Mouse (Mus musculus): ENCODE measurements around the gene Chek2. TPM values are rescaled to one million over a fixed set of nuclear protein-coding genes. Genes with fewer than 3 reads are reported as not detected.
A peak's percentile ranks its signal among the peaks of the same experiment; 100 is the strongest.

Chek2 gene
- polyA plus RNA-seq, 1 experiment from 2014 or later, result 28.5 TPM

- H3K4me2 ChIP-seq, result no peak overlapping the region
- no peak for ATAC-seq (ENCODE audit: insufficient number of reproducible peaks, insufficient read depth, low FRiP score, low TSS enrichment, low read depth)
- peaks cover 21% of the 10 kb centered on the region for H3K4me1 ChIP-seq
- H3K36me3 ChIP-seq, result peaks cover 37% of the 10 kb centered on the region
- H3K9me3 ChIP-seq, result no peaks in the 10 kb centered on the region
- no peaks in the 10 kb centered on the region for H3K27me3 ChIP-seq
- H3K4me3 ChIP-seq, result peak overlapping the region; percentile 77; the same call in 1 of the 2 replicates
- H3K9ac ChIP-seq, result no peak overlapping the region
- 90% methylated on average over 14 of the region's 14 CpGs for WGBS
- no peak overlapping the region for H3K27ac ChIP-seq
These were observed 1.5 kb downstream of the Chek2 start for GRCm38 (mm10) chr5:110841046-110841862.

DNA sequence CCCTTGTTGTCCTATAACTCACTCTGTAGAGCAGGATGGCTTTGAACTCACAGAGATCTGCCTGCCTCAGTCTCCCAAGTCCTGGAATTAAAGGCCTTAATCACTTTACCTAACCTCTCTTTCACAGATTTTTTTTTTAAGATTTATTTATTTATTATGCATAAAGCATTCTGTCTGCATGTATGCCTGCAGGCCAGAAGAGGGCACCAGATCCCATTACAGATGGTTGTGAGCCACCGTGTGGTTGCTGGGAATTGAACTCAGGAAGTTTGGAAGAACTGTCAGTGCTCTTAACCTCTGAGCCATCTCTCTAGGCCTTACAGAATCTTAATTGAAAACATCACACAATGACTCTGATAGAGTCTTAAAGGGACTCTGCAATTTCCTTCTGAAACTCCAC is 13.2 kb downstream of the Chek2 start:
- no peaks in the 10 kb centered on the region for H3K9me3 ChIP-seq
- H3K9ac ChIP-seq, result no peak overlapping the region
- no peak for ATAC-seq (ENCODE audit: insufficient number of reproducible peaks, insufficient read depth, low FRiP score, low TSS enrichment, low read depth)
- WGBS, result 81% methylated on average over 1 of the region's 1 CpGs
- peaks cover 24% of the 10 kb centered on the region for H3K36me3 ChIP-seq
- no peak overlapping the region for H3K27ac ChIP-seq
- peaks cover 9% of the 10 kb centered on the region; the same call in 1 of the 2 replicates for H3K4me1 ChIP-seq
- H3K27me3 ChIP-seq, result no peaks in the 10 kb centered on the region
- no peak overlapping the region for H3K4me3 ChIP-seq
- no peak overlapping the region for H3K4me2 ChIP-seq

GRCm38 (mm10) chr5:110857091-110857490 is 17.3 kb downstream of the Chek2 start:
- H3K27me3 ChIP-seq, result no peaks in the 10 kb centered on the region
- no peaks in the 10 kb centered on the region for H3K9me3 ChIP-seq
- H3K9ac ChIP-seq, result no peak overlapping the region
- H3K36me3 ChIP-seq, result peaks cover 28% of the 10 kb centered on the region
- no peak overlapping the region for H3K4me3 ChIP-seq
- ATAC-seq (ENCODE audit: insufficient number of reproducible peaks, insufficient read depth, low FRiP score, low TSS enrichment, low read depth), result no peak
- peaks cover 19% of the 10 kb centered on the region for H3K4me1 ChIP-seq
- 0 out of 2 replicates have a peak overlapping the region, but pooled peaks have one; percentile 17 for H3K27ac ChIP-seq
- WGBS, result 26% methylated on average over 5 of the region's 5 CpGs
- no peak overlapping the region for H3K4me2 ChIP-seq

DNA sequence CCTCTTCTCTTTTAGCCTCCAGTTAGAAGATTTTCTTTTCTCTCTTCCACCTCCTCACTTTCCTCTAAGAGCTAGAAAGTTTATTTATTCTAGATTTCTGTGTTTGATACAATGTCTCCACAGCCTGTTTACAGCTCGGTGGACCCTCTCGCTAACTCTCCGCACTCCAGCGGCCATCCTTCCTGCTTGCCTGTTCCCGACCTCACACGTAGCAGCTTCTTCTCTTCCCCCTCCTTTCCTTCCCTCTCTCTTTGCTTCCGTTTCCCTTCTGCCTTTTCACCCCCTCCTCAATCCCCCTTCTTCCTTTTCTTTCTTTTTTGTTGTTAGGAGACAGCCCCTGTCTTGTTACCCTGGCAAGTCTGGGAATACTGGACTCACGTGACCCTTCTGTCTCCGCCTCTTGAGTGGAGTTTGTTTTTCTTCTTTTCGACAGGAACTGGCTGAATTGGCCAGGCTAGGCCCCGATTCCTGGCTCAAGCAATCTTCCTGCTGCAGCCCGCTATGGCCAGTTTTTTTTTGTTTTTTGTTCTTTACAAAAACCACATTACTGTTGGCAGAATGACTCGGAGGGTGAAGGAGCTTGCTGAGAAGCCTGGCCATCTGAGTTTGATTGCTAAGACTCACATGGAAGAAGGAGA is 19.4 kb downstream of the Chek2 start:
- WGBS, result 46% methylated on average over 13 of the region's 13 CpGs
- Histone ChIP-seq H3K27ac (peak overlapping the region; percentile 77), H3K36me3 (peaks cover 40% of the 10 kb centered on the region), H3K4me1 (peaks cover 12% of the 10 kb centered on the region), H3K27me3 (no peaks in the 10 kb centered on the region), H3K9ac (0 out of 2 replicates have a peak overlapping the region, but pooled peaks have one; percentile 6), H3K9me3 (no peaks in the 10 kb centered on the region), H3K4me2 (peak overlapping the region; percentile 30), H3K4me3 (peak overlapping the region; percentile 4; the same call in 1 of the 2 replicates)
- no peak for ATAC-seq (ENCODE audit: insufficient number of reproducible peaks, insufficient read depth, low FRiP score, low TSS enrichment, low read depth)

- WGBS, result 86% methylated on average over 5 of the region's 5 CpGs
- no peak overlapping the region for H3K27ac ChIP-seq
- no peak overlapping the region for H3K4me3 ChIP-seq
- peaks cover 40% of the 10 kb centered on the region for H3K36me3 ChIP-seq
- H3K9me3 ChIP-seq, result no peaks in the 10 kb centered on the region
- ATAC-seq (ENCODE audit: insufficient number of reproducible peaks, insufficient read depth, low FRiP score, low TSS enrichment, low read depth), result no peak
- H3K4me2 ChIP-seq, result no peak overlapping the region
- peaks cover 11% of the 10 kb centered on the region for H3K4me1 ChIP-seq
- no peaks in the 10 kb centered on the region for H3K27me3 ChIP-seq
- H3K9ac ChIP-seq, result no peak overlapping the region
These were observed 20.7 kb downstream of the Chek2 start for GRCm38 (mm10) chr5:110860445-110860844.

- WGBS, result 84% methylated on average over 4 of the region's 4 CpGs
- H3K4me2 ChIP-seq, result no peak overlapping the region
- H3K9ac ChIP-seq, result no peak overlapping the region
- no peak for ATAC-seq (ENCODE audit: insufficient number of reproducible peaks, insufficient read depth, low FRiP score, low TSS enrichment, low read depth)
- peaks cover 24% of the 10 kb centered on the region for H3K36me3 ChIP-seq
- H3K27me3 ChIP-seq, result no peaks in the 10 kb centered on the region
- no peak overlapping the region for H3K27ac ChIP-seq
- 0 out of 2 replicates have a peak, but pooled peaks cover 3% of the 10 kb centered on the region for H3K4me1 ChIP-seq
- no peak overlapping the region for H3K4me3 ChIP-seq
- H3K9me3 ChIP-seq, result no peaks in the 10 kb centered on the region
These were observed 28.7 kb downstream of the Chek2 start for GRCm38 (mm10) chr5:110868460-110868859.

DNA sequence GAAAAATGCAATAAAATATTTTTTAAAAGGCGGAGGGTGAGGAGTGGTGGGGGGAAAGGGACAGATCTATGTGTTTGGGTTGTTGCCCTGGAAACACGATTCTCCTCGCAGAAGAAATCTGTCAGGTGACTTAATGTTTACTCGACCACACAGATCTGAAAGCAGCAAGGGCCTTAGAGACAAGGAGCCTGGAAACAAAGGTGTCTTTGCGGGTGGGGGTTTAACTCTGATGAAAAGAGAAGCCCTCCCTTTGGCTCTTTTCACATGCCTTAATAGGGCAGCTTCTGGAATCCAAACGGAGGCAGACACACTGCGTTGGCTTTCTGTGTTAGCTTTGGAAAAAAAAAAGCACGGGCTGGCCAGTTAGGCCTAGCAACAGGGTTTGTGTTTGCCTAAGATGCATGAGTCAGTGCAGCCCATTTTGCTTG is 29.5 kb downstream of the Chek2 start:
- H3K4me1 ChIP-seq, result 0 out of 2 replicates have a peak, but pooled peaks cover 3% of the 10 kb centered on the region
- H3K9ac ChIP-seq, result no peak overlapping the region
- WGBS, result 62% methylated on average over 8 of the region's 8 CpGs
- no peaks in the 10 kb centered on the region for H3K27me3 ChIP-seq
- H3K9me3 ChIP-seq, result no peaks in the 10 kb centered on the region
- no peak overlapping the region for H3K27ac ChIP-seq
- no peak for ATAC-seq (ENCODE audit: insufficient number of reproducible peaks, insufficient read depth, low FRiP score, low TSS enrichment, low read depth)
- H3K36me3 ChIP-seq, result peaks cover 22% of the 10 kb centered on the region
- no peak overlapping the region for H3K4me3 ChIP-seq
- no peak overlapping the region for H3K4me2 ChIP-seq

GRCm38 (mm10) chr5:110873160-110873559 is 33.4 kb downstream of the Chek2 start:
- WGBS, result 90% methylated on average over 6 of the region's 6 CpGs
- H3K9me3 ChIP-seq, result no peaks in the 10 kb centered on the region

DNA sequence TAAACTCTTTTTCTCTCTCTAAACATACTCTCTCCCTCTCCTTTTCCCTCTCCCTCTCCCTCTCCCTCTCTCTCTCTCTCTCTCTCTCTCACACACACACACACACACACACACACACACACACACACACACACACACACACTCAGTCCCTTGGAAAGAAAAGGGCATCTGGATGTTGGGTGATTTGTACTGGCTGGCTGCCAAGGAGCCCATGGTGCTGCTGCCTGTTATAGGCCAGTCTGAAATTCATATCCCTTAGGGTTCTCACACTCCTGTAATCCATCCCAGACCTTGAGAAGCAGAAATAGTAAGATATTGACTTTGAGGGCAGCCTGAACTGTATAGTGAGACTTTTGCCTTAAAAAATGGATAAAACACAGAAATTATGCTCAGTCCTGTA is 34.9 kb downstream of the Chek2 start:
- no peak overlapping the region for H3K4me2 ChIP-seq
- peaks cover 13% of the 10 kb centered on the region for H3K36me3 ChIP-seq
- no peak overlapping the region for H3K4me3 ChIP-seq
- H3K27ac ChIP-seq, result peak overlapping the region; percentile 73; the same call in 1 of the 2 replicates
- no peaks in the 10 kb centered on the region for H3K27me3 ChIP-seq
- H3K9me3 ChIP-seq, result no peaks in the 10 kb centered on the region
- no peak overlapping the region for H3K9ac ChIP-seq
- ATAC-seq (ENCODE audit: insufficient number of reproducible peaks, insufficient read depth, low FRiP score, low TSS enrichment, low read depth), result peak; percentile 68; the same call in 1 of the 2 replicates
- H3K4me1 ChIP-seq, result peaks cover 17% of the 10 kb centered on the region

More at GRCm38 (mm10) chr5:110873160-110873559, 33.4 kb downstream of the Chek2 start:
- no peaks in the 10 kb centered on the region for H3K27me3 ChIP-seq
- no peak overlapping the region for H3K27ac ChIP-seq
- no peak overlapping the region for H3K9ac ChIP-seq
- H3K4me2 ChIP-seq, result no peak overlapping the region
- ATAC-seq (ENCODE audit: insufficient number of reproducible peaks, insufficient read depth, low FRiP score, low TSS enrichment, low read depth), result no peak
- H3K4me1 ChIP-seq, result peaks cover 17% of the 10 kb centered on the region
- H3K4me3 ChIP-seq, result no peak overlapping the region
- H3K36me3 ChIP-seq, result peaks cover 14% of the 10 kb centered on the region

GRCm38 (mm10) chr5:110875286-110875685 is 35.5 kb downstream of the Chek2 start:
- Histone ChIP-seq H3K4me2 (no peak overlapping the region), H3K9ac (no peak overlapping the region; the same call in 1 of the 2 replicates), H3K9me3 (no peaks in the 10 kb centered on the region), H3K36me3 (peaks cover 8% of the 10 kb centered on the region; the same call in 1 of the 2 replicates), H3K27me3 (no peaks in the 10 kb centered on the region), H3K4me3 (no peak overlapping the region), H3K4me1 (peaks cover 18% of the 10 kb centered on the region), H3K27ac (peak overlapping the region; percentile 73)
- ATAC-seq (ENCODE audit: insufficient number of reproducible peaks, insufficient read depth, low FRiP score, low TSS enrichment, low read depth), result 0 out of 2 replicates have a peak, but pooled peaks have one; percentile 34
- 59% methylated on average over 1 of the region's 1 CpGs for WGBS

- peaks cover 10% of the 10 kb centered on the region; the same call in 1 of the 2 replicates for H3K36me3 ChIP-seq
- peaks cover 25% of the 10 kb centered on the region for H3K4me1 ChIP-seq
- H3K4me3 ChIP-seq, result no peak overlapping the region
- H3K9me3 ChIP-seq, result no peaks in the 10 kb centered on the region
- no peak for ATAC-seq (ENCODE audit: insufficient number of reproducible peaks, insufficient read depth, low FRiP score, low TSS enrichment, low read depth)
- 85% methylated on average over 5 of the region's 5 CpGs for WGBS
- H3K4me2 ChIP-seq, result no peak overlapping the region
- no peak overlapping the region for H3K27ac ChIP-seq
- no peaks in the 10 kb centered on the region for H3K27me3 ChIP-seq
- no peak overlapping the region for H3K9ac ChIP-seq
These were observed 38.1 kb downstream of the Chek2 start for GRCm38 (mm10) chr5:110877666-110878505.
